ENCODE assay signal across 8 mouse cellular contexts in the genomic region with DNA sequence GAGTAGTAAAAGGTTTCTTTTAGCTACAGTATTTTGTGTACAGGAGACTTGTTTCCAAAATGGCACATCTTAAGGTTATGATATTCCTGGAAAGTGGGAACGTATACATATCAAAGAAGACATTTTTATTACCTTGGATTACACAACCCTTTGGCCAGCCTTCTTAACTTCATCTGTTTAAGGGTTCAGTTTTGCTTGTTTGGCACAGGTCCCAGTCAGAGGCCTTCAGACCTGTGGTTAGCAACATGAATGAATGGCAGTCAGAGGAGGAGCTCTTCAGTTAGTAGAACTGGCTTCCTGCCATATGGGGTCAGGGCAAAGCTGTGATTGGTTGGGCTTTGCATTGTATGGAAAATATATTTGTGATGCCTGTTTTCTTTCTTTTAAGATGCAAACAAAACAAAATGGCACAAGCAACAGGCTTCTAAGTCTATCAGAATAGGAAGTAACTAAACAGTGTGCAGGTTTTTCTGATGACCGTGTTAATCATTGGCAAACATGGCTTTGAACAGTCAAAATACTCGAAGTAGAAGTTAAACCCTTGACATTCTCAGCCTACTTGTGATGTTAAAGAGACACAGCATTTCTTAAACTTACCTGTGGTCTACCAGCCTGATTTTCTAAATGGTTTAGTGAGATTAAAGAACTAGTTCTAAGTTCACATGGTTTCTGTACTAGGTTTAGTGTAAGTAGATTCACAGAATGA.
DNase-seq lines count a peak whose midpoint lies in the region; ATAC-seq and TF ChIP-seq lines count a peak whose summit lies in the region.

No protein-coding gene starts in this region.

- H3K9ac ChIP-seq in kidney, embryonic 14.5 days (ENCODE audit: low read depth, low read length), result no peak overlapping the region
- no peak overlapping the region for H3K9ac ChIP-seq in neural tube, embryonic 14.5 days (replicated peaks; ENCODE audit: low read depth, low read length)

- peak; percentile 93 for ATAC-seq in kidney, embryonic 14.5 days (ENCODE audit: low FRiP score, low TSS enrichment)
- ATAC-seq in neural tube, embryonic 14.5 days (ENCODE audit: low read depth), result peak; percentile 80

- no peak overlapping the region for H3K27ac ChIP-seq in kidney, embryonic 14.5 days (ENCODE audit: low read depth, low read length)
- H3K27ac ChIP-seq in neural tube, embryonic 14.5 days (ENCODE audit: low read depth, low read length), result no peak overlapping the region
- H3K27ac ChIP-seq in thymus, adult 2 months (ENCODE audit: control insufficient read depth, insufficient read depth, low read length), result no peak overlapping the region
- no peak overlapping the region for H3K27ac ChIP-seq in left cerebral cortex, adult 2 months

- H3K36me3 ChIP-seq in kidney, embryonic 14.5 days (ENCODE audit: control insufficient read depth, insufficient read depth, low read length), result peaks cover 26% of the 10 kb centered on the region; the same call in 1 of the 2 replicates
- 0 out of 2 replicates have a peak, but pooled peaks cover 3% of the 10 kb centered on the region for H3K36me3 ChIP-seq in neural tube, embryonic 14.5 days (ENCODE audit: control insufficient read depth, insufficient read depth, low read length)
- peaks cover 33% of the 10 kb centered on the region for H3K36me3 ChIP-seq in thymus, adult 2 months (ENCODE audit: control insufficient read depth, insufficient read depth, low read length)

- no peaks in the 10 kb centered on the region for H3K27me3 ChIP-seq in kidney, embryonic 14.5 days (ENCODE audit: control insufficient read depth, insufficient read depth, low read length)
- no peaks in the 10 kb centered on the region for H3K27me3 ChIP-seq in neural tube, embryonic 14.5 days (ENCODE audit: control insufficient read depth, insufficient read depth, low read length)
- H3K27me3 ChIP-seq in thymus, adult 2 months (ENCODE audit: control insufficient read depth, insufficient read depth, low read length), result no peaks in the 10 kb centered on the region

- 63% methylated on average over 3 of the region's 3 CpGs for WGBS in kidney, embryonic 14.5 days
- WGBS in neural tube, embryonic 14.5 days, result 63% methylated on average over 3 of the region's 3 CpGs
- whole genome bisulfite sequencing in thymus, adult 2 months, result 87% methylated on average over 3 of the region's 3 CpGs

- TF ChIP-seq POLR2A in thymus, adult 2 months (IDR thresholded peaks at IDR 0.05; ENCODE audit: control insufficient read depth, extremely low read depth, insufficient read depth, low read length, poor library complexity), result no peak

- no peaks in the 10 kb centered on the region for H3K9me3 ChIP-seq in kidney, embryonic 14.5 days (ENCODE audit: control insufficient read depth, low read length)
- no peaks in the 10 kb centered on the region for H3K9me3 ChIP-seq in neural tube, embryonic 14.5 days (ENCODE audit: control insufficient read depth, low read length)

- H3K4me1 ChIP-seq in kidney, embryonic 14.5 days (ENCODE audit: control insufficient read depth, insufficient read depth, low read length), result no peaks in the 10 kb centered on the region
- no peaks in the 10 kb centered on the region for H3K4me1 ChIP-seq in neural tube, embryonic 14.5 days (ENCODE audit: control insufficient read depth, insufficient read depth, low read length)
- no peaks in the 10 kb centered on the region for H3K4me1 ChIP-seq in thymus, adult 2 months (replicated peaks; ENCODE audit: control insufficient read depth, insufficient read depth, low read length)

- H3K4me3 ChIP-seq in kidney, embryonic 14.5 days (ENCODE audit: low read length), result no peak overlapping the region
- no peak overlapping the region for H3K4me3 ChIP-seq in neural tube, embryonic 14.5 days (ENCODE audit: low read depth, low read length)
- no peak overlapping the region for H3K4me3 ChIP-seq in thymus, adult 2 months (ENCODE audit: control insufficient read depth, insufficient read depth, low read length)
- no peak overlapping the region for H3K4me3 ChIP-seq in left cerebral cortex, adult 2 months

- no peak overlapping the region for H3K4me2 ChIP-seq in kidney, embryonic 14.5 days (replicated peaks; ENCODE audit: low read depth, low read length)
- no peak overlapping the region for H3K4me2 ChIP-seq in neural tube, embryonic 14.5 days (ENCODE audit: low read depth, low read length)

- no peak for TF ChIP-seq CTCF in thymus, adult 2 months (IDR thresholded peaks at IDR 0.05; ENCODE audit: borderline replicate concordance, control insufficient read depth, extremely low read depth, insufficient read depth, low read length, poor library complexity)
- no peak for TF ChIP-seq CTCF in left cerebral cortex, adult 2 months (IDR thresholded peaks at IDR 0.05)

- intact Hi-C loops in left cerebral cortex, postnatal 4 days (cut with DNase I), result no loop called here
- intact Hi-C loops in left cerebral cortex, postnatal 14 days (cut with DNase I), result no loop called here
- intact Hi-C loops in left cerebral cortex, adult 2 months (cut with DNase I), result no loop called here

- peak; percentile 14 for DNase-seq in left cerebral cortex, postnatal 4 days
- DNase-seq in left cerebral cortex, postnatal 14 days (ENCODE audit: low spot score in 2 of 2), result no peak
- peak; percentile 81 for DNase-seq in adrenal gland, postnatal 14 days
- no peak for DNase-seq in thymus, adult 2 months
- DNase-seq in thymus, postnatal 0 days (ENCODE audit: low spot score), result no peak
- DNase-seq in left cerebral cortex, adult 2 months (ENCODE audit: extremely low spot score in 1 of 2, low spot score in 2 of 2), result no peak

Comparison
In these comparisons a context has a peak if more than half of its experiments do, and no peak if none do; other contexts are left out.
1. DNase-seq: peak in left cerebral cortex, postnatal 4 days (single experiment) and adrenal gland, postnatal 14 days (single experiment); none in left cerebral cortex, postnatal 14 days (0 of 2), thymus, adult 2 months (single experiment), thymus, postnatal 0 days (single experiment) and left cerebral cortex, adult 2 months (0 of 2).